Mouse (Mus musculus) midbrain, embryonic 13.5 days (tissue): ENCODE measurements around the gene Sv2c. TPM values are rescaled to one million over a fixed set of nuclear protein-coding genes. Genes with fewer than 3 reads are reported as not detected.
A peak's percentile ranks its signal among the peaks of the same experiment; 100 is the strongest.

Experiments used
- ATAC-seq: fragments of 200-750 bp; cut with Nextera tagmentation; 2 replicates; pipeline ENCODE4 v1.8.0; 2017; ENCODE audit warnings: mild to moderate bottlenecking, moderate TSS enrichment, moderate library complexity
- H3K27ac ChIP-seq: fragments of 300-500 bp; sonication (generic); 2 replicates; pipeline ENCODE4 v1.5.1; 2015; ENCODE audit warnings: inconsistent platforms, mild to moderate bottlenecking, moderate library complexity
- H3K27me3 ChIP-seq: fragments of 300-500 bp; sonication (generic); 2 replicates; pipeline ENCODE4 v1.6.1; 2015; ENCODE audit warnings: mild to moderate bottlenecking, inconsistent platforms
- H3K36me3 ChIP-seq: fragments of 300-500 bp; sonication (generic); 2 replicates; pipeline ENCODE4 v1.6.1; 2015; ENCODE audit warnings: mild to moderate bottlenecking, inconsistent platforms
- H3K4me1 ChIP-seq: fragments of 300-500 bp; sonication (generic); replicated peaks from 2 replicates; pipeline ENCODE4 v1.6.1; 2015; ENCODE audit warnings: inconsistent platforms
- H3K4me2 ChIP-seq: fragments of 300-500 bp; sonication (generic); replicated peaks from 2 replicates; pipeline ENCODE4 v1.6.1; 2015; ENCODE audit warnings: moderate library complexity, mild to moderate bottlenecking, inconsistent platforms
- H3K4me3 ChIP-seq: fragments of 300-500 bp; sonication (generic); replicated peaks from 2 replicates; pipeline ENCODE4 v1.5.1; 2015; ENCODE audit warnings: mild to moderate bottlenecking, inconsistent platforms
- H3K9ac ChIP-seq: fragments of 300-500 bp; sonication (generic); replicated peaks from 2 replicates; pipeline ENCODE4 v1.6.1; 2015; ENCODE audit warnings: mild to moderate bottlenecking, inconsistent platforms
- H3K9me3 ChIP-seq: fragments of 300-500 bp; sonication (generic); 2 replicates; pipeline ENCODE4 v1.6.1; 2016; ENCODE audit warnings: mild to moderate bottlenecking, inconsistent platforms
- WGBS: fragments of 180-500 bp; shearing (Covaris S2); methylation state at CpG from one replicate; pipeline ENCODE4 v1.1.7; 2015; 5-methylcytosine and 5-hydroxymethylcytosine counted together
- polyA plus RNA-seq: library from polyadenylated mRNA; unstranded; fragments of >200 nt; fragmentation: Nextera tagmentation; extraction: Ambion mirVana; gene quantifications from 2 replicates; pipeline ENCODE4 v1.2.1, GENCODE M21; 2015

Sv2c gene
- 2.8 and 3.4 TPM in 2 replicates for polyA plus RNA-seq

DNA sequence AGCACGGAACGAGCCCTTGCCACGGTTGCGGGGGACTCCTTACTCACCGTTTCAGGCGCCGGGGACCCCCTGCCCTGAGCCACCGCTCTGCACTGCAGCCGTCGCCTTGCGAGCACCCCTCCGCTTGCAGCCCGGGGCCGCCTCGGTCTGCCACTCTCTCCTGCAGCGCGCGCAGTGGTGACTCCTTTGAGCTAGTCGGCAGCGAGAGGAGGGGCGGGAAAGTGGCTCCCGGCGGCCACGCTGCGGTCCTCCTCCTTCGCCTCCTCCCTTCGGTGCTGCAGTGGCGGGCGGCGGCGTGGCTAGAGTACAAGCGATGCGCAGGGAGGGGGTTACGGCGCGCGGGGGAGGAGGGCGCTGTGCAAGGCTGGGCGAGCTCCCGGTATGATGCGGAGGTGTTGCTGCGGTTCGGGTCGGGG, at the start of gene Sv2c:
TSS of gene Sv2c (minus strand) at position 177 of the 416 bp plus-strand sequence.
- peak; percentile 82 for ATAC-seq
- Histone ChIP-seq H3K4me3 (peak within 1 kb of the TSS; percentile 53), H3K4me1 (peaks cover 35% of the 10 kb centered on the region), H3K27ac (peak within 1 kb of the TSS; percentile 48; the same call in 1 of the 2 replicates), H3K4me2 (peak within 1 kb of the TSS; percentile 95), H3K36me3 (no peaks in the 10 kb centered on the region), H3K27me3 (peaks cover 59% of the 10 kb centered on the region), H3K9me3 (no peaks in the 10 kb centered on the region), H3K9ac (peak within 1 kb of the TSS; percentile 63)
- under 1% methylated on average over 44 of the region's 44 CpGs for WGBS

- H3K9me3 ChIP-seq: no peaks in the 10 kb centered on the region
- H3K27me3 ChIP-seq: no peaks in the 10 kb centered on the region
- H3K4me3 ChIP-seq: no peak overlapping the region
- 0 out of 2 replicates have a peak overlapping the region, but pooled peaks have one; percentile 9 for H3K27ac ChIP-seq
- no peaks in the 10 kb centered on the region for H3K36me3 ChIP-seq
- H3K9ac ChIP-seq: 0 out of 2 replicates have a peak overlapping the region, but pooled peaks have one; percentile 19
- no peak overlapping the region for H3K4me2 ChIP-seq
- 70% methylated on average over 13 of the region's 13 CpGs for WGBS
- peaks cover 2% of the 10 kb centered on the region; the same call in 1 of the 2 replicates for H3K4me1 ChIP-seq
- no peak for ATAC-seq
Measured at GRCm38 (mm10) chr13:96180671-96181161, 48.3 kb upstream of the Sv2c start.

DNA sequence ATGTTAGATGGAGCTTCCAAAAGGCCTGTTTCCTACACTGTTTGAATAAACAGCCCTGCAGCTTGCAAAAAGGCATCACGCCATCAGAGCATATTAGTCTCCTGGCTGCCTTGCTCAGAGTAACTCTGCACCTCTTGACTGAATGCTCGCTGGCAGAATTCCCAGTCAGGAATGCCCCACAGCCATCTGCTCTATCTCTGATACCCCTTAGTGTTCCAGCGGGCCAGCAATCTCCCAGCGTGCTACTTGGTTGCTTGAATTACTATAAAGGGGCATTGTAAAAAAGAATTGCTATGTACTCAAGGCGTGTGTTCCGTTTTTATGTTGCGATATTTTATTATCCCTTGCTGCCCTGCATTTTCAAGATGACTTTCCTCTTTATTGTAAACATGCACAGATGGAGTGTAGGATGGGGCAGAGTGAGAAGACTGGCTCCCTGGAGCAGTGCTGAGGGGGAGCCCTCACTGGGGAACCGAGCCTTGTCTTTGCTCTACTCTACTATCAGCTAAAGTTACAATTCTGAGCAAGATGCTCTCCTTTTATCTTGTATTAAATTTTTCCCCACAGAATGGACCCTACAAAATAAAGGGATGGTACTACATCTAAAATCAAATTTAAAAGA, 43.3 kb upstream of the Sv2c start:
- Histone ChIP-seq H3K4me3 (no peak overlapping the region), H3K9me3 (no peaks in the 10 kb centered on the region), H3K27me3 (no peaks in the 10 kb centered on the region), H3K4me2 (no peak overlapping the region), H3K27ac (peak overlapping the region; percentile 58; the same call in 1 of the 2 replicates), H3K9ac (no peak overlapping the region), H3K4me1 (peaks cover 4% of the 10 kb centered on the region; the same call in 1 of the 2 replicates), H3K36me3 (no peaks in the 10 kb centered on the region)
- ATAC-seq: peak; percentile 94
- whole genome bisulfite sequencing: 62% methylated on average over 8 of the region's 8 CpGs

- no peaks in the 10 kb centered on the region for H3K9me3 ChIP-seq
- peaks cover 9% of the 10 kb centered on the region for H3K4me1 ChIP-seq
- no peak for ATAC-seq
- no peak overlapping the region for H3K4me3 ChIP-seq
- no peak overlapping the region for H3K27ac ChIP-seq
- H3K36me3 ChIP-seq: no peaks in the 10 kb centered on the region
- H3K9ac ChIP-seq: no peak overlapping the region
- H3K4me2 ChIP-seq: no peak overlapping the region
- 83% methylated on average over 3 of the region's 3 CpGs for WGBS
- no peaks in the 10 kb centered on the region for H3K27me3 ChIP-seq
Measured at GRCm38 (mm10) chr13:96173686-96174085, 41.3 kb upstream of the Sv2c start.

DNA sequence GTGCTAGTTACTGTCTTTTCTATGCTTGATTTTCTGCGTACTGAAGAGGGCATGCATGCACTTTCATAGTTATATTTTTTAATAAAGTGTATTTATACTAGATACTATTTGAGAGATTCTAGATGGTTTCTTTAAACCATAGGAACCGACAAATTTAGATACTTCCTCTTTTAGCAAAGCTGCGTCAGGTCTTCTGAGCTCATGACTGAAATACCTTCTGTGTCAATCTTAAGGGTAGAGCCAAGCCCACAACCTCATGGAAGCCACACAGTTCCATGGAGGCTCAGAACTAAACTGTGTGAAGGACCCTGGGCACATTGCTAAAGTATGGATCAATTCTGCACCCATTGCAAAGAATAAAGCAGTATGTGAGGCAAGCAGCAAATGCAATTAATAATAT, 39.9 kb upstream of the Sv2c start:
- Histone ChIP-seq H3K4me3 (no peak overlapping the region), H3K27ac (no peak overlapping the region), H3K4me1 (peaks cover 9% of the 10 kb centered on the region), H3K9me3 (no peaks in the 10 kb centered on the region), H3K4me2 (no peak overlapping the region), H3K36me3 (no peaks in the 10 kb centered on the region), H3K9ac (no peak overlapping the region), H3K27me3 (no peaks in the 10 kb centered on the region)
- WGBS: 96% methylated on average over 3 of the region's 3 CpGs
- ATAC-seq: no peak

DNA sequence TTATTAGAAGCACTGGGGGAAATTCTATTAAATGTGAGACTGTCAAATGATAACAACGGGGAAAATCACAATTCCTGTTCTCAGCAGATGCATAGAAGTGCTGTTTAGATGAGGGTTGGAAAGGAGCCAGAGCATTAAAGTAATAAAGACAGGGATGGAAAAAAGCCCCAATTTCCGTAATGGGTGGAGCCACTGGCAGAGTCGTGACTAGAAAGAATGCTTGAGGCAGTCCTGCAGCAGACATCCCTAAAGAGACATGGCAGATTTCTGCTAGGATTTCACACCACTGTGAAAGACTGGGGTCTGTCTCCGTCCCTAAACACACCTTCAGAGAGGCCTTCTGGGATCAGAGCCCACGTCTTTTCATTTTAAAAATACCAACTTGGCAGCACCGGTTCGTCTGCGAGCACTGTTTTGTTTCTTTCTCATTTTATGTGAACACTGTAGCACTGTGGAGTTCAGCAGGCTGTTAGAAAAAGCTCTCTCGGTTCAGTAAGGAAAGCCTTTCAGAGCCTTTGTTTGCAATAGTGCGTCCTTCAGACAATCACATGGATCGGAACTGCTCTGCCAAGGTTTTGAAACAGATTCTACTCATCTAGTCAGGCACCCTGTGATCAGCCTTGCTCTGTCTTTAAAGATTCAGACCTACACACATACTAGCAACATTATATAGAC, 36.8 kb upstream of the Sv2c start:
- WGBS: 55% methylated on average over 11 of the region's 11 CpGs
- peak overlapping the region; percentile 12; the same call in 1 of the 2 replicates for H3K27ac ChIP-seq
- ATAC-seq: peak; percentile 50
- H3K9me3 ChIP-seq: no peaks in the 10 kb centered on the region
- H3K4me2 ChIP-seq: no peak overlapping the region
- no peaks in the 10 kb centered on the region for H3K36me3 ChIP-seq
- 0 out of 2 replicates have a peak overlapping the region, but pooled peaks have one; percentile 1 for H3K9ac ChIP-seq
- no peak overlapping the region for H3K4me3 ChIP-seq
- peaks cover 5% of the 10 kb centered on the region; the same call in 1 of the 2 replicates for H3K4me1 ChIP-seq
- H3K27me3 ChIP-seq: no peaks in the 10 kb centered on the region

DNA sequence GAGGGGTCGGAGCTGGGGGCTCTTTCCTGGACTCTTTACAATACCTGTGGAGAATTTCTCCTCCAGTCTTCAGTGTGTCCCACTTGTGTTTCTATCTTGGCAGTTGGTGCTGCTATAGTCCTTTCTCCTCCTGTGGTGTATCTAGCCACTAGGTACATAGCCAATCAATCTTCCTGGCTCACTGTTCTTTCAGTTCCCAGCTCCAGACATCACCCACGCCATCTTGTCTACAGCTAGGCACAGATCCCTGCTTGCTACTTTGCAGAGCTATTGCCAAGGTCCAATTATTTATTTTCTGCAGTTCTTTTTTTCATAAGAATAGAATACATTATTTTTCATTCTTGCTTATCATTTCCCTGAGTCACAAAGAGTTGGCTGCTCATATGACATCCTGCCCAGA, 34.2 kb upstream of the Sv2c start:
- Histone ChIP-seq H3K27ac (no peak overlapping the region), H3K27me3 (no peaks in the 10 kb centered on the region), H3K4me3 (no peak overlapping the region), H3K9me3 (no peaks in the 10 kb centered on the region), H3K9ac (no peak overlapping the region), H3K4me2 (no peak overlapping the region), H3K4me1 (peaks cover 5% of the 10 kb centered on the region; the same call in 1 of the 2 replicates), H3K36me3 (no peaks in the 10 kb centered on the region)
- no peak for ATAC-seq
- WGBS: 70% methylated on average over 2 of the region's 2 CpGs

GRCm38 (mm10) chr13:96133363-96134100, 1.2 kb upstream of the Sv2c start:
- Histone ChIP-seq H3K9me3 (no peaks in the 10 kb centered on the region), H3K27ac (peak overlapping the region; percentile 48; the same call in 1 of the 2 replicates), H3K9ac (peak overlapping the region; percentile 63), H3K4me1 (peaks cover 35% of the 10 kb centered on the region), H3K36me3 (no peaks in the 10 kb centered on the region), H3K4me3 (peak overlapping the region; percentile 53), H3K4me2 (peak overlapping the region; percentile 95), H3K27me3 (peaks cover 54% of the 10 kb centered on the region)
- peak; percentile 51 for ATAC-seq
- 4% methylated on average over 28 of the region's 28 CpGs for WGBS

DNA sequence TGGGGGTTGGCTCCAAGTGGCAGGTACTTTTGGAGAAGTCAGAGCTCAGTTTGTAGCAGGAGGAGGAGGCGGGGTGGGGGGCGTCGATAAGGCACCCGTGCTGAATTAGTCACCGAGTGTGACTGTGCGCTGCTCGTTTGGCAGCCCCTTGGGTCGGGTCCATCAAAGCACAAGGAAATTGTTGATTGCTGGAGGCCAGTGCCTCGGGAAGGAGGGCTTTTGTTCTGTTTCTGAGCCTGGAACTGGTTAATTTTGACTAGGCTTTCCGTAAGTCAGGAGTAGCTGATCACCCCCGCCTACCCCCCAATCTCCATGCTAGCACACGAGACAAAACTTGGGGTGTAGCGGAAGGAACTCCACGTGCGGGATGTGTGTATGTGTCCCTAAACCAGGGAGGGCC, 456 bp upstream of the Sv2c start:
- Histone ChIP-seq H3K4me2 (peak overlapping the region; percentile 95), H3K9ac (peak overlapping the region; percentile 63), H3K9me3 (no peaks in the 10 kb centered on the region), H3K27me3 (peaks cover 55% of the 10 kb centered on the region), H3K4me1 (peaks cover 35% of the 10 kb centered on the region), H3K4me3 (peak overlapping the region; percentile 53), H3K27ac (peak overlapping the region; percentile 48; the same call in 1 of the 2 replicates), H3K36me3 (no peaks in the 10 kb centered on the region)
- WGBS: under 1% methylated on average over 15 of the region's 15 CpGs
- peak; percentile 54 for ATAC-seq

GRCm38 (mm10) chr13:96131911-96132310, 466 bp downstream of the Sv2c start:
- Histone ChIP-seq H3K9ac (peak overlapping the region; percentile 63), H3K4me3 (peak overlapping the region; percentile 53), H3K36me3 (no peaks in the 10 kb centered on the region), H3K4me2 (peak overlapping the region; percentile 95), H3K9me3 (no peaks in the 10 kb centered on the region), H3K27ac (0 out of 2 replicates have a peak overlapping the region, but pooled peaks have one; percentile 47), H3K27me3 (peaks cover 64% of the 10 kb centered on the region), H3K4me1 (peaks cover 35% of the 10 kb centered on the region)
- ATAC-seq: peak; percentile 4; the same call in 1 of the 2 replicates
- WGBS: 0% methylated on average over 17 of the region's 19 CpGs

DNA sequence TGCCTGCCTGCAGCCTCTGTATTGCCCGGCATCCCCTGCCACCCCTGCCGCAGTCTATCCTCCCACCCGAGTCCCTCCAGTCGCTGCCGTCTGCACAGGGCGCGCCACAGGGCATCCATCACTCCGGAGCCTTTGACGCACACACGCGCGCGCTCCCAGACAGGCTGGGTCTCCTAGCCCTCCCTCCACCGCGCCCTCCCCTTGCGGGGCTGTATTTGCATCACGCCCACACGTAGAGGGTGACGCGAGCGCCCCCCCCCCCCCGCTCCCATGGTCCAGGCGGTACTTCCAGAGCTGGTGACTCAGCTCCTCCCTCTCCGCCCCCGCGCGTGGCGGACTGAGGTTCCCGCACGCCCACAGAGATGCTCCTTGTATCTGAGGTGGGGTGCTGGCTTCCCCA, 1.3 kb downstream of the Sv2c start:
- peak overlapping the region; percentile 47 for H3K9ac ChIP-seq
- peak overlapping the region; percentile 95 for H3K4me2 ChIP-seq
- H3K4me3 ChIP-seq: peak overlapping the region; percentile 53
- H3K4me1 ChIP-seq: peaks cover 35% of the 10 kb centered on the region
- no peaks in the 10 kb centered on the region for H3K9me3 ChIP-seq
- H3K27ac ChIP-seq: no peak overlapping the region
- ATAC-seq: peak; percentile 86
- H3K27me3 ChIP-seq: peaks cover 66% of the 10 kb centered on the region
- no peaks in the 10 kb centered on the region for H3K36me3 ChIP-seq
- under 1% methylated on average over 26 of the region's 30 CpGs for WGBS
